Mouse (Mus musculus): ENCODE results near the gene Itga9.

Itga9 gene

DNA sequence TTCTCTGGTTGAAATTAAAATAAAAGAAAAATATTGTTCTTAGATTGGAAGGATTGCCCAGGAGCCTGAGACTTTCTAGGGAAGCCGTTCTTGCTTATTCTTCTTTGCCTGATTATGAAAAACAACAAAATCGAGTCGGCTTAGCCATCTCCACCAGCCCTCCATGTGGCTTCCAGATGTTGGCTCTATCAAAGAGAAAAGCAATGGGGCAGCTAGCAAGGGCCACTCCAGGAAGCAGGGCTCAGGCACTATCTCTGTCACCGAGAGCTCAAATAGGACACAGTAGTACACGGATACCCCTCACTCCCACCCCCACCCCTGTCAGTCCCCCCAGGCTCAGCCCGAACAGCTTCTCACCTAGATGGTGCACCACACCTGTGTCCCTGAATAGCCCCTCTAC is 168.2 kb downstream of the Itga9 start:
- no peak for DNase-seq (ENCODE audit: low spot score)

DNA sequence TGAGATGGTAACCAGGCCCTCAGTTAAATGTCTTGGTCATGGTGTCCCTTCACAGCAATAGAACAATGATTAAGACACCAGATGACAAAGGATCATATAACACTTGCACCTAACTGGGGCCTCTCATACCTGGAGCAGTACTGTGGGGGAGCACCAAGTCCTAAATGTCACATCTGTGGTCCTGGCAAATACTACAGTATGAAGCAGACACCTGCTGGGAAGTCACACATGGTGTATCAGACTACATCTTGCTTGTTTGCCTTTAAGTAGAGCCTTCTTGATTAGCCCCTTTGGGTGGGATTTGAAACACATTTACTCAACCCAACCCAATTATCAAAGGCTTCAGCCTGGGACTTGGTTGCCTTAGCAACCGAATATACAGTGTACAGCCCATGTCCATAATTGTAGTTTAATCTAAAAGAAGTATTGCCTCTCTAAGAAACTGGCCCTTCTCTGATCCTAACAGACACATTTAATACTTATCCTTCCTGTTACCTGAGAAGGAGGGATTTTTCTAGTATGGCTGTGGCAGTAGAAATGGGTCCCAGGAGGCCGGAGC is 170.5 kb downstream of the Itga9 start:
- no peak for DNase-seq (ENCODE audit: low spot score)

DNA sequence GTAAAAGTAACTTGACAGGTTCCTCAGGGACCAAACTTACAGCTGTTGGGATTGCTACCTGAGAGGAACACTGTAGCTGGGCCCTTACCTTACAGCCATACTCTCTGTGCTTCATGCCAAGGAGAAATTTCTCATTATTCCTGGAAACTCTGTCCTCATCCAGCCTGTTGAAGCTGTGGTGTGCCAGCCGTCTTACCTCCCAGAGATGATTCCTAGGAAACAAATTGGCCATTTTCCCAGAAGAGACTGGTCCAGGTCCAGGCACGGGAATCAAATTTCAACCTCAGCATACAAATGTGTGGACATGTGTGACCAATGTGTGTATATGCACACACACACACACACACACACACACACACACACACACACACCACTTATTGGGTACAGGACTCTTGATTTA is 172.1 kb downstream of the Itga9 start:
- DNase-seq (ENCODE audit: low spot score), result no peak

DNA sequence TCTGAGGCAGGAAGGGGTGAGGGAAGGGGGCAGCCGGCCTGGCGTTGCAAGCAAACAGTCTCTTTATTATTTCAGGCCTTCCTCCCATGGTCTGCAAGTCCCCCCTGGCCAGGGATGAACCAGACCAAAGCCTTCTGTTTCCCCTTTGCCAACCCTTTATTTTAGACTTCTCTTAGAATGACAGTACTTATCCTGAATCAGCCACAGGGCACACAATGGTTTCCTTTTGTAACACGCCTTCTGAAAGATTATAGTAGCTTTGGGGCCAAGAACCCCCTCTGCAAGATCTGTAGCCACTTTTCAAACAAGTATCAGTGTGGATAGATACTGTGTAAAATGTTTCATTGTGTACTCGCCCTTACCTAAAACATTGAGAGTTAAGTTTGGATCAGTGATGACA is 178.1 kb downstream of the Itga9 start:
- no peak for DNase-seq (ENCODE audit: low spot score)

DNA sequence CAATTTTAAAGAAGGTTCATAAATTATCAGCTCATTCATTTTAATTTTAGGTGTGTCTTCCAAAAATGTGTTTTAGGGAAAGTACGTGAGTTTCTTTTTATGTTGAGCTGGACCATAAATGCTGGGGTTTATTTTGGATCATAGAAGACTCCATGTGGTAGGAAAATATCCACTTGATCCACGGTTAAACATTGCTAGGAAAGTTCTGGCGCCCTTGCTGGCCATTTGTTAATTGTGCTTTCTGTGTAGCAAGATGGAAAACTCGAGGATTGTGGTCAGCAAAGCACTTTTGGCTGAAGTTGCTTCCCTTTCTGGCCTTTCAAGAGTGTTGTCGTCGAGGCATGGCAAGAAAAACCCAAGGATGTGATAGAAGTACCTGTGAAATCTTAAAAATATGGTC is 179.3 kb downstream of the Itga9 start:
- DNase-seq (ENCODE audit: low spot score), result no peak

DNA sequence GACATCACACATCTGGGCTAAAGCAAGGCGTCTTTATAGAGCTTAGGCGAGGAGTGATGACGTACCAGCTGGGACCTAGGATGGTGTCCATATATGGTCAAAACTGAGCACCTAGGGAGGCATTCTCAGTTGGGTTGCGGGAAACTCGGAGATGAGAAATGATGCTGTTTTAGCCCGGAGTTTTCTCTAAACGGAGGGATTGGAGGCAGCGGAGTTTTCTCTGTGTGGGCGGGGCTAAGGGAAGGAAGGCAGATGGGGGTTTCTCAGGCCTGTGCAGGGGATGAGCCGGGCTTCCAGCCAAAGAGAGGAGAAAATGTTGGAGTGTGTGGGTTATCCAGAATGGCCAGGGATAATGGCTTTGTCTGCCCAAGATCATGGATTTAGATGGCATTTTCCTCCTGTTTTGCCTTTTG is 182.4 kb downstream of the Itga9 start:
- DNase-seq (ENCODE audit: low spot score), result no peak

DNA sequence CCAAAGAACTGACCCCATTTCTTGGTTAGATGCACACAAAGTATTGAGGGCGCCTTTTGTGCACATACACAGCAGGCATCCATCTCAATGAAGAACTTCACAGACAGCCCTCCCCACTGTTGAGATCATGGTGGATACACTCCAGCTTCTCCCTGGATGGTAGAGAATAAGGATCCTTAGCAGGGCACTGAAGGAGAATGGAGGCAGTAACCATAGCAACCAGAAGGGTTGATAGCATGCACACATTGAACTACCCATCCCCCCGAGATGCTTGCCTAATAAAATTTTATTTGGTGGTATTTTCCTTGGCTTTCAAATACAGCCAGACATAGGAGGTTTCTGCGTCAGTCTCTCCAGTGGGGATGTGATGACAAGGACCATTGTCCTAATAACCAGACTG is 184.7 kb downstream of the Itga9 start:
- DNase-seq (ENCODE audit: low spot score), result no peak

DNA sequence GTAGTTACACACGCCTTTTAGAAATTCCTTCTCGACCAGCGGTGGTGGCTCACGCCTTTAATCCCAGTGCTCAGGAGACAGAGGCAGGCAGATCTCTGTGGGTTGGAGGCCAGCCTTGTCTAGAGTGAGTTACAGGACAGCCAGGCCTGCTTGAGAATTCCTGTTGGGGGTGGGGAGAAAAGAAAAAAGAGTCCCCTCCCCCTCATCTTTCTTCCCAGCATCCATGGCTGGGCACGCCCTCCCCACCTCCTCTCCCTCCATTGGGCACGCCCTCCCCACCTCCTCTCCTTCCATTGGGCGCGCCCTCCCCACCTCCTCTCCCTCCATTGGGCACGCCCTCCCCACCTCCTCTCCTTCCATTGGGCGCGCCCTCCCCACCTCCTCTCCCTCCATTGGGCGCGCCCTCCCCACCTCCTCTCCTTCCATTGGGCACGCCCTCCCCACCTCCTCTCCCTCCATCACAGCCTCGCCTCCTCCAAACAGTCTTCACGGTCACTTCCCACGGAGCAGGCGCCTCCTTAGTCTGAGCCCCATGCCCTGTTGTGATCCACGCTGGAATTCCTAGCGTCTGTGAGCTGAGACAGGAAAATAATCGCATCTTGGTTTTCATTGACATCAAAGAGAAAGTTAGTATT is 186.8 kb downstream of the Itga9 start:
- no peak for DNase-seq (ENCODE audit: low spot score)

DNA sequence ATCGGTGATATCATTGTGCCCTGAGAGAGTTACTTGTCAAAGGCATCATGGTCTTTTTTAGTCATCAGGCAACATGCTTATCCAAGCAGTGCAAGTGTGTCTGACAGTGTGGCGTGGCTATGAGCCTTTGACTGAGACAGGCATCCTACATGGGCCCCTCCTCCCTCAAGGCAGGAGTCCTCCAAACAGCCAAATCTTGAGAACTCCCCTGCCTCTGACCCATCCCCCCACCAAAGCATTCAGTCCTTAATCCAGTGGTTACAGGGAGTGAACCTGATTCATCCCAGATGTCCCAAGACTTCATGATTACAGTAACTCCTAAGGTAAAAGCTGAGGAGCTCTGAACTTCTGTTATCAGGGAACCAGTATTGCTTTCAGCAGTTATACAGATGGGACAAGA is 188.2 kb downstream of the Itga9 start:
- DNase-seq (ENCODE audit: low spot score), result no peak

DNA sequence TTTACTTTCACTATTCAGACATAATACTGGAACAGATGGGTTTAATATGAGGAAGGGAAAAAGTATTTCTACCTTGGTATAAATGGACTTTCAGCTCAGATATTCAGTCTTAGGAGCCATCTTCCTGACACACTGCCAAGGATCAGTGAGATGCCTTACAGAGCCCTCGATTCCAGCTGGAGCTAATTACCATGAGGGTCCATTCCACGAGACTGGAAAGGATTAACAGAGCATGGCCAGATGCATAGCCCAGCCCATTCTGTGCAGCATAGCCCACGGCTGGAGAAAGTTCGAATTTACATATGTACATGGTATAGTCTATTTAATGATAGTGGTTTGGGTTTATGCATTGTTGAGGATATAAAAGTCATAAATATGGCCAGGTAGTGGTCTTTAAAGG is 188.8 kb downstream of the Itga9 start:
- DNase-seq (ENCODE audit: low spot score), result no peak

DNA sequence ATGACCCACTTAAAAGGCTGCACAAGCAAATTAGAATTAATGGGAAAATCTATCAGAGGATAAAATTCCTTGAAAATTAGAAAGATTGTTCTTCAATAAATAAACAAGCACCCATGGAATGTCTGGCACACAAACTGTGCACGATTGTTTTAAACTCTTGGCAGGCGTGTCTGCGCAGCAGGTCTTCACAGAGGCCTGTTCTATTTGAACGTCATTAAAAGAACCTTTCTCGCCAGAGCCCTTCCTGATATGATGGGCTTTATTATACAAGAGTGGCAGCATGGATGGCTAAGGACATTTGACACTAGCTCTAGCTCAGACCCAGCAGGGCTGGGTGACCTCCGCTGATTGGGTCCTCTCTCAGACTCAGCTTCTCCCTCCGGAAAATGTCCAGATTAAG is 192.6 kb downstream of the Itga9 start:
- no peak for DNase-seq (ENCODE audit: low spot score)

DNA sequence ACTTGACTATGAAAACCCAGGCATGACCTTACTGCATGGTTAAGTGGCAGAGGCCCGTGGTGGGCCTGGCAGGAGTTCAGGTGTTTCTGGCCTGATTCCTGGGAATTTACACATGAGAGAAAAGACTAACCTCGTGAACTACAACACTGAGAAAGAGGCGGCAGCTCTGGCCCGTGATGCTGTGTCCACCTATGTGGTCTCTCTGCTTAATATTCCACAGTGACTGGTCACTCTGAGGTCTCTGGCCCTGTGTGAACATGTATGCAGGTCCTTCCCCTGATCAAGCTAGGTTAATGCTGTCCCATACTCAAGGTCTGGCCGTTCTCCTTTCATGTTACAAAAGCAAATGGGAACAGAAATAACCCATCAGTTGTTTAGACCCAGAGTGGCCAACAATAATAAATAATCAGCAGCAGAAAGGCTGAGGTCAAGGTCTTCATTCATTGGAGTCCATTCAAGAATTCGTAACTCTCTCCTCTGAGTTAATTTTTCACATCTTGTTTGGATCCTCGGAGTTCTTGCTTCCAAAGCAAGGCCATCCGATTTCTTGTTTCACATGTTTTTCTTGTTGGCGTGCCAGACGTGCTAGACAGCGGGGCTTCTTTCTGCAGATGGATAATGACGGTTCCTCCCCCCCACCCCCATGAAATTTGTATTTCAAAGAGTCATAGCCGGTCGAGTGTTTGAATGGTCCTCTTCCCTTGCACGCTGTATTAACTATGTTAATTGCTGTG is 194.9 kb downstream of the Itga9 start:
- no peak for DNase-seq (ENCODE audit: low spot score)

DNA sequence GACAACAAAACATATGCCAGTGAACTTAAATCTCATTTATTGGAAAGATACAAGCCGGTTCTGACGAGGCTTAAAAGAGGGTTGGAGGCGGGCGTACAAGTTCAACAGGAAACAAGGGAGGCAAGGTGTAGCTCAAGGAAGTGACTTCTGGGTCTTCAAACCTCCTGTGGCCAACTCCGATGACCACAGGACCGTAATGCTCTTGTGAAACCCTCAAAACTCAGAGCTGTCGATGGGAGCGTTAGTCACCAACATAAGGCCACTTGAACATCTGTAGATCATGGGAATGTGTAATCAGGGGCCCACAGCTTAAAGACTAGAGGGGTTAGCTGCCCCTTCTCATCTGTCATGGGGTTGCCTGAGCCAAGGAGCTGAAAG is 195.4 kb downstream of the Itga9 start:
- DNase-seq (ENCODE audit: low spot score), result no peak

DNA sequence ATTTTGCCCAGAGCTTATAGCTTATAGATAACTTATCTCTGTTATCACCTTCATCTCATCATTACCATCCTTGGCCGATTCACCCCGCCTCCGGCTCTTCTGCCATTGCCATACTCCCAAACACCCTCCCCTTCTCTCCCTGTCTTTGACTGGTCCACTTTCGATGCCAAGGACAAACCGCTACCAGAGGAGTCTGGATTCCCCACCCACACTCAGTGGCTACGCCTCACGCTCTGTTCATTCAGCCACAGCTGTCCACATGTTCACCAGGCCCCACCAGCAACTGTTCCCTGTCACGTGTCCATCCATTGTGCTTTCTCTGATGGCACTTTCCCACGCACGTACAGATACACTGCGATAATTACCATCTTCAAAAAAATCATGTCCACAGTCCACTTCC is 195.9 kb downstream of the Itga9 start:
- DNase-seq (ENCODE audit: low spot score), result no peak

DNA sequence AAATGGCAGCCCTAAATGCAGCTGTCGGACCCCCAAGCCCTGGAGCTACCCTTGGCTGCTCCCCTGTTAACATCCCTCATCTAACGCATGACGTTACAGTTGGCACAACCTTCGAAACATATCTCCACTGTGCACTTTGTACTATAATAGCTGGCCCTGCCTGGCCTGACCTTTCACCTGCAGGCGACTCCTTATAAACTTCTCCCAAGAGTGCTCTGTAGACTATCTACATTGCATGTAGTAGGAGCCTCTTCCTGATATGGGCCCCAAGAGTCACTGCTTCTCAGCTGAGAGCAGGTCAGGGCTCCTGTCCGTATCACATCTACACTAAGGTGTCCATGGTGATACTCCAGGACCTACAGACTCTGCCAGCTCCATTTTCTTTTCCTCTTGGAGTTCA is 199.2 kb downstream of the Itga9 start:
- no peak for DNase-seq (ENCODE audit: low spot score)

DNA sequence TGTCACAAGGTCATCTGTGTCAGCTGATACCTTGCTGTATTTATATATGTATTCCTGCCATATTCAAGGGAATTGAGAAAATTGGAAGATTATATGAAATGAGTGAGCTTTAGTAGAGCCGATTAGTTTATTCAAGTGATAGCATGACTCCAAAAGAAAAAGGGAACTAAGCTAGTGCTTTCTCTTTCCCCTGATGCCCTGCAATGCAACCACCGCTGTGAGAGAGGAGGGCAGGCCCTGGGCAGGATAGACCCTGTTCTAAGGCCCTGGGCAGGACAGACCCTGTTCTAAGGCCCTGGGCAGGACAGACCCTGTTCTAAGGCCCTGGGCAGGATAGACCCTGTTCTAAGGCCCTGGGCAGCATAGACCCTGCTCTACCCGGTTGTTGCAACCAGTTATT is 201.2 kb downstream of the Itga9 start:
- no peak for DNase-seq (ENCODE audit: low spot score)

DNA sequence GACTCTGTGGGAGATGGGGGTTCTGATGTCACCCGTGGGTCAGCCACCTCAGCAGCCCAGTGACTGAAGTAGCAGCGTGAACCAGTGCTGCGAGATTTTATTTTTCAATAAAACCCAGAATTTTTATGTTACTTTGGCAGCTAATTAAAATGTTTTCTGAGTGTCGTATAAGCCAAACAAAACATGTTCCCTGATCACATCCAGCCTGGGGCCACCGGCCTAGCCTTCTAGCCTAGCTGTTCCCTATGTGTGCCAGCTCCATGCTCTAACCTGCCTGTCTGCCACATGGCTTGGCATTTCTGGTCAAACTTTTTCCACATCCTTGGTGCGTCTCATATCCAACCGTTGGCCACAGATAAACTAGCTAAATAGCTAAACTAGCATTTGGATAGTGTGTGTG is 205.7 kb downstream of the Itga9 start:
- no peak for DNase-seq (ENCODE audit: low spot score)

DNA sequence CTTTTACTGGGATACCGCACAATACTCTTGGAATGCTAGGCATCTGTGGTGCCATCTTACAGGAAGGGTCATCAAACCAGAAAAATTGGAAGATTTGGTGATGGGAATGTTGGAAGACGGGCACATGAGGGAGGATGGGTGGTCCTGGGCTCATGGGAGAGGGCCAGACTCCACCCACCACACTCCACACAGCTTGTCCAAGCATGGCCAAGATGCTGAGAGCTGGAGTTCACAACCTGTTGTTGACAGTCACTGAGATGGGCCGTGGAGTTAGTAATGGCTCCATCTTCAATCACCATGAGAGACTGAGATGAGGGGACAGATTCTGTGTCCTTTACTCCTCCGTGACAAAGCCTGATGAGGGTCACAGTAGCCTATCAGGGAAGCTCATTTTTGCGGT is 207.0 kb downstream of the Itga9 start:
- DNase-seq (ENCODE audit: low spot score), result no peak

DNA sequence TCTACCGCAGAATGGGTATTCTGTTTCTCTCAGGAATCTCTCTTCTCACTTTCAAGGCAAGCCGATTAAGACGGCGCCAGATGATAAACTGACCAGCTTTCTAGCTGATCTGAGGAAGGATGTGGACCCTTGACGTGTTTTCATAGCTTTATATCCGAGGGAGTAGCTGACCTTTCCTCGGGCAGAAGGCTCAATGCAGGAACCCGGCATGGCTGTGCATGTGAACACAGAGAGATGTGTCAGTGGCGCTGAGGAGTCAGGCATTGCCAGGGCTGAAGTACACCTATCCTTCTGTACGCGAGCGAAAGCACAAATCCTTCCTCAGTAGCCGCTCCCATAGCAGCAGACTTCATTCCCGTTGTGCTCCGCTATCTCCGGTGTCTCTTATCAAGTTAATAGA is 207.6 kb downstream of the Itga9 start:
- DNase-seq (ENCODE audit: low spot score), result no peak

DNA sequence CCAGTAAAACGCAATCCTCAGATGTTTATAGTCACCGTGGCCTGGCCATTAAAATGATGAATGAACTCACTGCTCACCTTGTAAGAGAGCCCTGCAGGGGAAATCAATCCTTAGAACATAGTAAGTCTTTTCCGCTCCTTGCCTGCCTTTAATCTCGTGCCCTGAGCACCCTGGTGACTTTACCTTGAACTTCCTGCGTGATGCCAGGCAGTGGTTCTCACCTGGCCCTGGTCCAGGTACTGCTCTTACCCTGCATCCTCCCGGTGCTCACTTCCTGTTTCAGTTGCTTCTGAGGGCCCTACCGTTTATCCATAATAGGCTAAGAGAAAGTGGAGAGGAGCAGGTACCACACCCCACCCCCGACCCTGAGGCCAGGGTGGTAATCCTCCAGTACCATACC is 208.0 kb downstream of the Itga9 start:
- no peak for DNase-seq (ENCODE audit: low spot score)

DNA sequence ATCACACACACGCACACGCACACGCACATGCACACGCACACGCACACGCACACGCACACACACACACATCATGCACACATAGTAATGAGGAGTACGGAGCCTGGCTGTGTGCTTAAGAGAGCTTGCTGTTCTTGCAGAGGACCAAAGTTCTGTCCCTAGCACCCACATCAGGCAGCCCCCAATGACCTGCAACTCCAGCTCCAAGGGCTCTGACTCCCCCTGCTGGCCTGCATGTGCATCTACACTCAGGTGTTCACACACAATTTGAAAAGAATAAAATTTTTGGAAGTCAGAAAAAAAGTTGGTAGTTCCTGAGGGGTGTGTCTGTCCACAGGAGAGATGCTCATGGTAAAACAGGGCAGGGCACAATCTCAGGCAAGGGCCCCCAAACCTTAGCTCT is 209.1 kb downstream of the Itga9 start:
- no peak for DNase-seq (ENCODE audit: low spot score)

DNA sequence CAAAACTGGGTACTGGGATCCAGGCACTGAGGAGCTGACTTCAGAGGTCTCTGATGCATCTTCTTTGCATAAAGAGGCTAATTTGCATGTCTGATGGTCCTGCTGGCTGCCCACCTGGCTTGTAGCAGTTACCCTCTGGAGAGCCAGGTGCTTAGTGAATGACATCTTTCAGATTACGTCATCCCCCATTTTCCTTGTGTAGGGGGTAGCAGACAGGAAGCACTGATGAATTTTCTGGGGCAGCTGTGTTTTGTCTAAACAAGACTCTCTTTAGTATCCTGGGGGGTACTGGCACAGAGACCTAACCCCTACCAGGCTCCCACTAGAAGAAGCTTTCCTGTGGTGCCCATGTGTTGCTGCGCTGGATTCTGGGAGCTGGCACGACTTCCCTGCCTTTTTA is 212.0 kb downstream of the Itga9 start:
- no peak for DNase-seq (ENCODE audit: low spot score)

DNA sequence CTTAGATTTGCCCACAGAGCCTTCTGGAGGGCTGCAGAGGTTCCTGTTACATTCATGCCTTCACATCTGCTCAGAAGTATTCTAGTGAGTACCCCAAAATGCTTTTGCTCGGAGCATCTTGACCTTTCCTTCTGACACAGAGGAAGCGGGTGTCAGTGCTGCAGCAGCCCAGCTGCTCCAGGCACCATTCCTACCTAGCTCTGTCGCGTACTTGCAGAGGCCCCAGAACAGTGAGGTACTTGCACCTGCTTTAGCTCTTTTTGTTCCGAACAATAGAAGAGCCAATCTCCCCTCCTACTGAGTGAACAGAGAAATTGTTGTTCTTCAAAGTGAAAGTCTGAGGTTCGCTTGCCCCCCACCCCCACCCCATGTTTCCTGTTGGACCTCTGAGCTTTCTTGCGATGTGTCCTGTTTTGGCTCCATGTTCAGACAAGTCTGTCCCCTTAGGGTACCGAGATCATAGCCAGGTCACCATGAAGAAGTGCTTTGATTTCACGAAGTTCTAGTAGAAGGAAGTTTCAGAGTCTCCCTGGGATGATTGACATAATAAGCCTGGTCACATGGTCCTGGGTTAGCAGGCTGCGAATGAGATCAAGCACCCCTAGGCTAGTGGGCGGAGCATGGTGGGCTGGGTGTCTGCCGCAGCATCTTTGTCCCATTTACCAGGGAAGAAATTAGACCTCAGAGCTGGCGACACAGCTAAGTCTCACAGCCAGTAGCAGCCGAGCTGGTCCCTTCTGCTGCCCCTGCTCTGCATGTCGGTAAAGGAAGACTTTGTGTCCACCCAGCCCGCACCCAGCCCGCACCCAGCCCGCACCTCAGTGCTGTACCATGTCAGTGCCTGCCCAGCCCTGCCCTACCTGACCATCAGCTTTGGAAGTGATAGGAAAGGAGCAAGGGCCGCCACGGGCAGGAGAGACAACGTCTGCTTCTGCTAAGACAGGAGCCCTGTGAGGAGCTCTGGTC is 215.0 kb downstream of the Itga9 start:
- peak; percentile 6 for DNase-seq (ENCODE audit: low spot score)
